Mouse (Mus musculus) megakaryocyte, embryonic 14.5 days (primary cell): ENCODE results near the gene Fam76b.

Source experiments
- FLI1 ChIP-seq: IDR thresholded peaks from 2 replicates; pipeline ENCODE4 v1.6.1; 2012; ENCODE audit warnings: low read length, inconsistent platforms, mixed read lengths
- GATA1 ChIP-seq: IDR thresholded peaks from 3 replicates; pipeline ENCODE4 v1.6.1; 2012; ENCODE audit warnings: mixed read lengths, low read length, inconsistent platforms, borderline replicate concordance

DNA sequence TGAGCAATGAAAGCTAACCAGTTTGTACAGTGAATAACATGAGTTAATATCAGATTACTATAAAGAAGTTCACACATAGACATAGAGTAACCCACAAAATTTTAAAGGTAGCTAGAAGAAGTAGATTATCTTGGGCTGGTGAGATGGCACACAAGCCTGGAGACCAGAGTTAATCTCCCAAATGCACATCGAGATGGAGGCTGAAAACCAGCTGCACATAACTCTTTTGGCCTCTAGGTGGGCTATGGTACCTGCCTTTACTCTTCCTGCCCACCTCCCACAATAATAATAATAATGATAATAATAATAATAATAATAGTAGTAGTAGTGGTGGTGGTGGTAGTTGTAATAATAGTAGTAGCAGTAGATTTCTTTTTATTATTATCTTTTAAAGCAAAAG, 33.2 kb upstream of the Fam76b start:
- TF ChIP-seq GATA1, result no peak
- no peak for TF ChIP-seq FLI1
